Mouse (Mus musculus) stomach, postnatal 0 days (tissue): ENCODE measurements around the gene Stxbp3. TPM values are rescaled to one million over a fixed set of nuclear protein-coding genes. Genes with fewer than 3 reads are reported as not detected.
A peak's percentile ranks its signal among the peaks of the same experiment; 100 is the strongest.
"Not testable (repeated sequence)": the region's sequence is repeated elsewhere in the genome, so short reads cannot be mapped to it uniquely, and the experiment has no call there.

ENCODE experiments used
- ATAC-seq: fragments of 200-750 bp; cut with Nextera tagmentation; 2 replicates; pipeline ENCODE4 v1.8.0; 2017; ENCODE audit not compliant: low FRiP score, low TSS enrichment
- DNase-seq: peaks from one replicate; pipeline ENCODE4 v3.0.0-alpha.2; 2016; ENCODE audit warnings: low spot score
- H3K27ac ChIP-seq: fragments of 300-500 bp; sonication (generic); replicated peaks from 2 replicates; pipeline ENCODE4 v1.5.1; 2014; ENCODE audit warnings: mild to moderate bottlenecking, control low read depth
- H3K27me3 ChIP-seq: fragments of 300-500 bp; sonication (generic); 2 replicates; pipeline ENCODE4 v1.6.1; 2014; ENCODE audit warnings: low read length; ENCODE audit not compliant: control insufficient read depth, insufficient read depth
- H3K36me3 ChIP-seq: fragments of 300-500 bp; sonication (generic); 2 replicates; pipeline ENCODE4 v1.6.1; 2014; ENCODE audit warnings: low read length, mixed read lengths; ENCODE audit not compliant: control insufficient read depth, insufficient read depth
- H3K4me1 ChIP-seq: fragments of 300-500 bp; sonication (generic); replicated peaks from 2 replicates; pipeline ENCODE4 v1.6.1; 2014; ENCODE audit warnings: antibody characterized with exemption; ENCODE audit not compliant: control insufficient read depth, insufficient read depth
- H3K4me2 ChIP-seq: fragments of 300-500 bp; sonication (generic); replicated peaks from 2 replicates; pipeline ENCODE4 v1.6.1; 2014; ENCODE audit warnings: low read depth, mild to moderate bottlenecking, control low read depth, moderate library complexity
- H3K4me3 ChIP-seq: fragments of 300-500 bp; sonication (generic); 2 replicates; pipeline ENCODE4 v1.5.1; 2014; ENCODE audit warnings: low read depth, low read length, control low read depth
- H3K9ac ChIP-seq: fragments of 300-500 bp; sonication (generic); 2 replicates; pipeline ENCODE4 v1.6.1; 2014; ENCODE audit warnings: mild to moderate bottlenecking, low read length, control low read depth, mixed read lengths
- H3K9me3 ChIP-seq: fragments of 300-500 bp; sonication (generic); 2 replicates; pipeline ENCODE4 v1.6.1; 2016; ENCODE audit warnings: low read length; ENCODE audit not compliant: control insufficient read depth
- CTCF ChIP-seq: IDR thresholded peaks from 2 replicates; pipeline ENCODE4 v1.5.1; 2016; ENCODE audit warnings: antibody characterized with exemption, low read depth, mild to moderate bottlenecking, moderate library complexity
- EP300 ChIP-seq: optimal IDR thresholded peaks from 2 replicates; pipeline ENCODE3; 2016; ENCODE audit warnings: antibody characterized with exemption
- WGBS: fragments of 180-500 bp; shearing (Covaris S2); extraction: QIAGEN DNeasy Blood & Tissue Kit; methylation state at CpG from one replicate; pipeline ENCODE4 v1.1.7; 2014; 5-methylcytosine and 5-hydroxymethylcytosine counted together
- polyA plus RNA-seq: library from polyadenylated mRNA; unstranded; fragments of >200 nt; fragmentation: Nextera tagmentation; extraction: Ambion mirVana; gene quantifications from 2 replicates; pipeline ENCODE4 v1.2.1, GENCODE M21; 2015

Gene Stxbp3
- polyA plus RNA-seq, 1 experiment from 2014 or later = 39.3 TPM

DNA sequence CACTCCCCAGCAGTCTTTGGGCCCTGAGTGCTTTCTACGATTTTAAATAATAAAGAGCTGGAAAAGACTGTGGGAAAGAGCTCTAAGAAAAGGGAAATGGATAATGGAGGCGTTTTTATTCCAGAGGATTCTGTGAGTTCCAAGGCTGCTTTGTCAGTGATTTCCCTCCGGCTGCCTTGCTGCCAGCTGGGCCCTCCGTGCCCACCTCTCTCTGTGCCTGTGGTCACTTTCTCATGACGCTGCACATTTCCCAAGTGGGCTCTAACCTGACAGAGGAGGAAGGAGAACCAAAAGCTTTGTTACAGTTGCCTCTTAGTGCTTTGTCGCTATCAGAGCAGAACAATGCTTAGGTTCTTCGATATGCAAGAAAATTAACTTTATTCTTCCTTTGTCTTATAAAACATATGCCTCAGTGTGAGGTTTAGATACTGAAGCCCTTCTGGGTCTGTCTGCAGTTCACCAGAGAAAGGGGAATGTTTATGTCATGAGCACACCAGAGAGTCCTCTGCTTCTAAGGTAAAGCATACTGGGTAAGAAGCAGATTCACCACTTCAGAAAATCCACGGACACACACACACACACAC, 44.5 kb upstream of the Stxbp3 start:
- TF ChIP-seq CTCF = no peak
- no peak for TF ChIP-seq EP300
- Histone ChIP-seq H3K4me1 (peaks cover 7% of the 10 kb centered on the region), H3K4me2 (no peak overlapping the region), H3K36me3 (no peaks in the 10 kb centered on the region), H3K27ac (no peak overlapping the region), H3K9ac (no peak overlapping the region), H3K27me3 (no peaks in the 10 kb centered on the region), H3K9me3 (no peaks in the 10 kb centered on the region), H3K4me3 (no peak overlapping the region)
- ATAC-seq = no peak
- no peak for DNase-seq
- 69% methylated on average over 8 of the region's 8 CpGs for WGBS

DNA sequence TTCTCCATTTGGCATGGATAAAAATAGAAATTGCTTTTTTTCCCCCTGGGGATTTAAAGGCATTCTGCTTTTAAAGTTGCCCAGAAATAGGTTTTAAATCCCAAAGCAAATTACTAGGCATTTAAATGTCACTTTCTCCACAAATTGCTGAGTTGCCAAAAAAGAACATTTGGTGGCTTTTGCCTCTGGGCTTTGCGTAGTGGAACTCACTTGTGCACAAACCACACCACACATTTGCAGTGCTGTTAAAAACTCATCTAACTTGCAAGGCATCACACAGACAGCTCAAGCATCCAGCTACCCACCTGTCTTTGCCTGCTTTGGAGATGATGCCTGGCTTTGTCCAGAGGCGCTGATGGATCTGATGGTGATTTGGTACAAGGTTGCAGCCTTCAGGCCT, 42.7 kb upstream of the Stxbp3 start:
- ATAC-seq = no peak
- H3K9me3 ChIP-seq = no peaks in the 10 kb centered on the region
- no peak overlapping the region for H3K27ac ChIP-seq
- TF ChIP-seq CTCF (no peak), EP300 (no peak)
- H3K36me3 ChIP-seq = no peaks in the 10 kb centered on the region
- no peak overlapping the region for H3K4me3 ChIP-seq
- H3K9ac ChIP-seq = no peak overlapping the region
- H3K4me1 ChIP-seq = peaks cover 7% of the 10 kb centered on the region
- no peak overlapping the region for H3K4me2 ChIP-seq
- H3K27me3 ChIP-seq = no peaks in the 10 kb centered on the region
- WGBS = 86% methylated on average over 2 of the region's 2 CpGs
- DNase-seq = no peak

DNA sequence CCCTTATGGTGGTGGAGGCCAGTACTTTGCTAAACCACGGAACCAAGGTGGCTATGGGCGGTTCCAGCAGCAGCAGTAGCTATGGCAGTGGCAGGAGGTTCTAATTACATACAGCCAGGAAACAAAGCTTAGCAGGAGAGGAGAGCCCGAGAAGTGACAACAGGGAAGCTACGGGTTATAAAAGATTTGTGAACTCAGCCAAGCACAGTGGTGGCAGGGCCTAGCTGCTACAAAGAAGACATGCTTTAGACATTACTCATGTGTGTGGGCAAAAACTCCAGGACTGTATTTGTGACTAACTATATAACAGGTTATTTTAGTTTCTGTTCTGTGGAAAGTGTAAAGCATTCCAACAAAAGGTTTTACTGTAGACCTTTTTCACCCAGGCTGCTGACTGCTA, 41.5 kb upstream of the Stxbp3 start:
- H3K27ac ChIP-seq = peak overlapping the region; percentile 67
- H3K36me3 ChIP-seq, ATAC-seq, H3K4me3 ChIP-seq, H3K27me3 ChIP-seq, H3K4me2 ChIP-seq, H3K9ac ChIP-seq, DNase-seq, H3K9me3 ChIP-seq, H3K4me1 ChIP-seq: not testable (repeated sequence)
- 32% methylated on average over 4 of the region's 4 CpGs for WGBS

DNA sequence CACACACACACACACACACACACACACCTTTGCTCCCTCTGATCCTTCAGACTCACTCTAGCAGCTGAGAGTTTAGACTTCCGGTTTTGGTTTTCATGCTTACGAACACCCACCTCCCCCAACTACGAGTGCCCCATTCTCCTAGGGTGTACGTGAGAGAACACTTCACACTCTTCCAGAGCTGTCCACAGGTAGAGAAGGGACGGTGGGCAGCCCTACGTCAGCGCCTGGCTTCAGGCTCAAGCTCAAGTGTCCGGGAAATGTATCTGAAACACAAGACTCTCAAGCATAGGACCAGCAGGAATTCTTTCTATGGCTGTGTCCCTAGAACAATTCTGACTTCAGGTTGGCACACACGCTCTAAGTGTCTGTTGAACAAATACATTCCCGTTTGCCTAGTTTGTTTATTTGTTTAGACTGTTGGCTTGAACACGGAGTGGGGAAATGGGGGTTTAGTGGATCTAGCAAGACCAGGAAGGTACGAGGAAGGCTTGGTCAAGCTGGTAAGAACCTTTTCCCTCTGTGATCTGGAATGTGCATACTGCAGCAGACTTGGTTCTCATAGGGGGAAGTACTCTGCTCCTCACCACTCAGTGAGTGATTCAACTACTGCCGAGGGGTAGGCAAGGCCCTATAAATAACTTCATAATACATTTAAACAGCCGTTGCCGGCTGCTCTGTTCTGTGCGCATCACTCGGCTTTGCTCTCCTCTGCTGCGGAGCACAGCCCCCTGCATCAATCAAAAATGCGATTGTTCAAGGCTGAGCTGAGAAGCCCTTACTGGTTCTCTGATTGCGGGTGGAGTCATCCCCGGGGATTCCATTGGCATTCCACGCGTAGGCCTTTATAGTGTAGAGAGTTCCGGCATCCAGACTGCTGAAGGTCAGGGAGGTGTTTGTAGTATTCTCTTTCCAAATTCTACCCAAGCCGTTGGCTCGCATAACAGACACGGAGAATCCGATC, 40.5 kb upstream of the Stxbp3 start:
- Histone ChIP-seq H3K4me3 (no peak overlapping the region), H3K36me3 (no peaks in the 10 kb centered on the region), H3K9me3 (no peaks in the 10 kb centered on the region), H3K27me3 (no peaks in the 10 kb centered on the region), H3K4me2 (peak overlapping the region; percentile 21), H3K9ac (no peak overlapping the region), H3K27ac (peak overlapping the region; percentile 67), H3K4me1 (peaks cover 7% of the 10 kb centered on the region)
- DNase-seq (peak; percentile 20), ATAC-seq (peak; percentile 75)
- WGBS = 34% methylated on average over 28 of the region's 28 CpGs
- no peak for TF ChIP-seq EP300
- TF ChIP-seq CTCF = no peak

DNA sequence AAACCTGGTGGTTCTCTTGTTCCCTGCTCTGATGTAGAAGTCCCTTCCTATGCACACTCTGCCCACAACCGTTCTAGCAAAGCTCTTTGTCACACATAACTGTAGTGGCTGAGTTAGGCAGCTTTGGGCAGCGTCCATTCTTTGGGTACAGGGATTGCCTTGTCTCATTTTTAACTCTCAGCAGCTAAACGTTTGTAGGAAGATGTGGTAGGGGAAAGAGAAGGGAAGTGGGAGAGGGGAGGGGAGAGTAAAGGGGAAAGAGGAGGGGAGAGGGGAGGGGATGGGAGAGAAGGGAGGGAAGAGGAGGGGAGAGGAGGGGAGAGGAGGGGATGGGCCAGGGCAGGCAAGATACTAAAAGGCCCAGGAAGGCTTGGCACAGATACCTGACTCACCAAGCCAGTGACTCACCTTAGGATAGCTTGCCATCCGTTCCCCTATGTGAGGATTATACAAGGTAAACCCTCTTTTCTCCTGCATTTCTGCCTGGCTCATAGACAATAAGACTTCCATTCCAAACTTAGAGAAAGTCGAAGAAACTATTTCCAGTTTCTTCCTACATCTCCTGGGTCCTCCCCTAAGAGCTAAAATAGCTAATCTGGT, 39.6 kb upstream of the Stxbp3 start:
- DNase-seq (no peak), ATAC-seq (no peak)
- TF ChIP-seq EP300 (no peak), CTCF (no peak)
- Histone ChIP-seq H3K4me1 (peaks cover 7% of the 10 kb centered on the region), H3K36me3 (no peaks in the 10 kb centered on the region), H3K4me2 (no peak overlapping the region), H3K27me3 (no peaks in the 10 kb centered on the region), H3K9me3 (no peaks in the 10 kb centered on the region), H3K27ac (peak overlapping the region; percentile 40; the same call in 1 of the 2 replicates), H3K9ac (no peak overlapping the region), H3K4me3 (no peak overlapping the region)
- WGBS = 46% methylated on average over 5 of the region's 5 CpGs

DNA sequence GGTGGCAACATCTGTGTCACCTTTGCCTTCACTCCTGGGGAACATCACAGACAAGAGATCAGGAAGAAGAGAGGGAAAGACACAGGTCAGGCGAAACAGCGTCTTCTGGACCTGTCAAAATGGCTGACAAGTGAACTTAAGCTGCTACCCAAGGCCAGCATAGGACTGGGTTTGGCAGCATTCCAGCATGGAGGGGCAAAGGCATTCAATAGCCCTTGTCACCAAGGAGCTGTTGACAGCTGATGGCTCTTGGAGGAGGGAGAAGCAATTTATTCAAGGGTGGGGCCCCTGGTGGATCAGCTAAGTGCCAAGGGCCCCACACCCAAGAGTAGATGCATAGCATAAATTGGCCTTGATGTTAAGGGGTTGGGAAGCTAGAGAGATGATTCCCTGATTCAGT, 38.8 kb upstream of the Stxbp3 start:
- no peak for TF ChIP-seq CTCF
- no peak for TF ChIP-seq EP300
- no peak overlapping the region for H3K27ac ChIP-seq
- H3K27me3 ChIP-seq = no peaks in the 10 kb centered on the region
- H3K4me2 ChIP-seq = no peak overlapping the region
- DNase-seq (no peak), ATAC-seq (no peak)
- 72% methylated on average over 2 of the region's 2 CpGs for WGBS
- no peaks in the 10 kb centered on the region for H3K36me3 ChIP-seq
- no peaks in the 10 kb centered on the region for H3K9me3 ChIP-seq
- H3K4me3 ChIP-seq = no peak overlapping the region
- H3K9ac ChIP-seq = no peak overlapping the region
- peaks cover 7% of the 10 kb centered on the region for H3K4me1 ChIP-seq
